In the genomic region with DNA sequence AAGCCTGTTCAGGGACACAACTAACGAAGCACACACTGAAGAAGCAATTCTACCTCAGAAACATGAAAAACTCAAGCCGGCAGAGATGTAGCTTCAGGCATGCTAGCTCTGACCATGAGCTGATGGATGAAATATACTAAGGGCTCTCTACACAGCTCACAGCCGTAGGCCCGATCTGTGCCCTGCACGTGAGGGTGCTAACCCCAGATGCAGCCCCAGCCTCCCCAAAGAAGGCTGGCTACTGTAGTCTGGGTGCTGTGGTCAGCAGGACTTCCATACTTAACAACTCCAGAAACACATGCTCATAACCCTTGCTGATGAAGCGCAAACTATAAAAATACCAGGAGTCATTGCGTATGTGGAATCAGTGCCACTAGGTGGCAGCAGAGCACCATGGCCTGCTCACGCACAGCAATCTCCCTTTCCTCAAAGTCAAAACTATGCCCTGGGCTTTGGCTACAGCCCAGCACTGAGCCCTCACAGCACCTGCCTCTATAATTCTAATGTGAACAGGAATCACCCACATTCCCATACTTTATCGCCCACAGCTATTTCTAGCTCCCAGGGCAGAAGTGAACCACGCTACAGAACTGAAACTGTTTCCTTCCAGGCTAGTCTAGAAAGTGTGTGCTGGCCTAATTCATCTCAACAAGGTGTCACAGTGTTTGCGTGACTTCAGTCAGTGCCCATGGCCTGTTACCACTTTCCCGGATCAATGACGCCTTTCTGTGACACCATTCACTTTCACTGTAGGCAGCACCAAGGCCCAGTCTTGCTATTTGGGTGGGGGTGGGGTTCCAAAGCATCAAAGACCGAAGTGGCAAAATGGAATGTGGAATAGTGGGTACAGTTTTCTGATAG, we compare ENCODE assay signal across 8 mouse cellular contexts.
DNase-seq lines count a peak whose midpoint lies in the region; ATAC-seq and TF ChIP-seq lines count a peak whose summit lies in the region.

No protein-coding gene starts in this region.

- no peak overlapping the region for H3K27ac ChIP-seq in left cerebral cortex, adult 2 months
- no peak overlapping the region for H3K27ac ChIP-seq in midbrain, embryonic 11.5 days (ENCODE audit: low read depth, low read length)

- WGBS in midbrain, embryonic 11.5 days = 61% methylated on average over 14 of the region's 14 CpGs

- ATAC-seq in activated CD4-positive, CD25-positive, alpha-beta regulatory T cell, adult 4 months = peak; percentile 54
- peak; percentile 58; the same call in 1 of the 2 replicates for ATAC-seq in midbrain, embryonic 11.5 days (ENCODE audit: low FRiP score)

- H3K4me1 ChIP-seq in midbrain, embryonic 11.5 days (ENCODE audit: control insufficient read depth, insufficient read depth, low read length) = no peaks in the 10 kb centered on the region

- peak; percentile 82 to 91 for DNase-seq in cerebellum, postnatal 4 days (ENCODE audit: low spot score in 2 of 2)
- DNase-seq in gastrocnemius, adult 8-10 months (ENCODE audit: low spot score in 2 of 2) = peak; percentile 57 to 59
- DNase-seq in induced T-regulatory cell, adult 2 months (ENCODE audit: low read depth) = peak; percentile 78
- peak; percentile 81 to 86 for DNase-seq in left cerebral cortex, adult 2 months (ENCODE audit: extremely low spot score in 1 of 2, low spot score in 2 of 2)
- peak; percentile 97 for DNase-seq in midbrain, embryonic 11.5 days (ENCODE audit: low spot score, missing footprints)
- DNase-seq in right cerebral cortex, postnatal 4 days = peak; percentile 94
- peak; percentile 61 to 78 for DNase-seq in urinary bladder, postnatal 4 days (ENCODE audit: low spot score in 2 of 2)

- no peak overlapping the region for H3K4me3 ChIP-seq in left cerebral cortex, adult 2 months
- H3K4me3 ChIP-seq in midbrain, embryonic 11.5 days (ENCODE audit: low read depth, low read length) = no peak overlapping the region

- no peaks in the 10 kb centered on the region for H3K27me3 ChIP-seq in midbrain, embryonic 11.5 days (ENCODE audit: control insufficient read depth, insufficient read depth, low read length)

- no peaks in the 10 kb centered on the region for H3K36me3 ChIP-seq in midbrain, embryonic 11.5 days (ENCODE audit: control insufficient read depth, insufficient read depth, low read length)

- no peaks in the 10 kb centered on the region for H3K9me3 ChIP-seq in midbrain, embryonic 11.5 days (ENCODE audit: control insufficient read depth, low read length)

- TF ChIP-seq CTCF in left cerebral cortex, adult 2 months (IDR thresholded peaks at IDR 0.05) = no peak; the same call in none of the 2 replicates

- H3K9ac ChIP-seq in midbrain, embryonic 11.5 days (ENCODE audit: low read length) = no peak overlapping the region

- intact Hi-C loops in left cerebral cortex, adult 2 months (cut with DNase I) = loop anchor here (1.0 to 5.0 kb wide), 3 partner anchors 186 to 417 kb away; no protein-coding TSS in a partner anchor

- H3K4me2 ChIP-seq in midbrain, embryonic 11.5 days = no peak overlapping the region
